31 mouse cellular contexts compared by ENCODE assay signal in genomic region chr16:15294289-15294688, GRCm38 (mm10). TPM values are rescaled to one million over a fixed set of nuclear protein-coding genes. Genes with fewer than 3 reads are reported as not detected.
A peak's percentile ranks its signal among the peaks of the same experiment; 100 is the strongest.
DNase-seq lines count a peak whose midpoint lies in the region; ATAC-seq lines count a peak whose summit lies in the region.
"Had no signal": no experiment of that assay in that cellular context is flagged by ENCODE, and none has a peak within 500 bp of the region (broad histone marks: within the 10 kb centered on the region; RNA-seq: fewer than 3 reads in every experiment).

No protein-coding gene starts in this region.

- peaks cover 18% of the 10 kb centered on the region; the same call in 1 of the 2 replicates for H3K4me1 ChIP-seq in embryonic facial prominence, embryonic 12.5 days
- peaks cover 5% of the 10 kb centered on the region for H3K4me1 ChIP-seq in limb, embryonic 11.5 days (ENCODE audit: control insufficient read depth, insufficient read depth, low read length)

- ATAC-seq in embryonic facial prominence, embryonic 12.5 days (ENCODE audit: insufficient number of reproducible peaks, insufficient read depth, low FRiP score, low TSS enrichment), result no peak
- ATAC-seq in limb, embryonic 11.5 days (ENCODE audit: insufficient number of reproducible peaks, low FRiP score, low TSS enrichment, low read depth), result no peak
- ATAC-seq in megakaryocyte-erythroid progenitor cell, adult 5-6 weeks (replicated peaks; ENCODE audit: low FRiP score, low TSS enrichment, poor library complexity, severe bottlenecking), result no peak
- ATAC-seq: forebrain, postnatal 0 days; inflammation-experienced regulatory T-cells, adult 6 months had no signal

- peak overlapping the region; percentile 81 for H3K27ac ChIP-seq in embryonic facial prominence, embryonic 12.5 days
- H3K27ac ChIP-seq in limb, embryonic 11.5 days (replicated peaks; ENCODE audit: low read depth, low read length), result peak overlapping the region; percentile 70; the same call in 1 of the 2 replicates
- H3K27ac ChIP-seq: heart, adult 2 months; hindbrain, embryonic 14.5 days; kidney, postnatal 0 days; macrophage; stomach, postnatal 0 days had no signal

- no peak overlapping the region for H3K4me3 ChIP-seq in embryonic facial prominence, embryonic 12.5 days
- H3K4me3 ChIP-seq in limb, embryonic 11.5 days (ENCODE audit: low read depth, low read length), result no peak overlapping the region
- H3K4me3 ChIP-seq: heart, adult 2 months had no signal

- WGBS in embryonic facial prominence, embryonic 12.5 days, result 62% methylated on average over 1 of the region's 1 CpGs
- 64% methylated on average over 1 of the region's 1 CpGs for WGBS in limb, embryonic 11.5 days

- H3K9me3 ChIP-seq in embryonic facial prominence, embryonic 12.5 days, result no peaks in the 10 kb centered on the region
- H3K9me3 ChIP-seq in limb, embryonic 11.5 days (ENCODE audit: control insufficient read depth, low read length), result no peaks in the 10 kb centered on the region

- H3K4me2 ChIP-seq in embryonic facial prominence, embryonic 12.5 days (replicated peaks), result no peak overlapping the region
- no peak overlapping the region for H3K4me2 ChIP-seq in limb, embryonic 11.5 days (ENCODE audit: low read depth, severe bottlenecking)
- H3K4me2 ChIP-seq: hindbrain, embryonic 14.5 days; midbrain, embryonic 11.5 days had no signal

- no peaks in the 10 kb centered on the region for H3K27me3 ChIP-seq in embryonic facial prominence, embryonic 12.5 days
- H3K27me3 ChIP-seq in limb, embryonic 11.5 days (ENCODE audit: control insufficient read depth, insufficient read depth, low read length), result no peaks in the 10 kb centered on the region

- H3K9ac ChIP-seq in embryonic facial prominence, embryonic 12.5 days, result no peak overlapping the region
- no peak overlapping the region for H3K9ac ChIP-seq in limb, embryonic 11.5 days (ENCODE audit: low read length)
- H3K9ac ChIP-seq: forebrain, postnatal 0 days; hindbrain, embryonic 14.5 days had no signal

- DNase-seq in heart, adult 11 months, result peak; percentile 60
- no peak for DNase-seq in heart, adult 8-10 months (ENCODE audit: low spot score)
- DNase-seq in limb, embryonic 11.5 days (ENCODE audit: low spot score), result no peak
- DNase-seq in lung, postnatal 25 days (ENCODE audit: low spot score), result no peak
- DNase-seq in yolk sac, embryonic 10.5 days (ENCODE audit: low spot score), result no peak
- DNase-seq in kidney, adult 8-10 months, result no peak
- DNase-seq: cerebellum, adult 8-10 months; gastrocnemius, postnatal 25 days; heart, adult 2 months; liver; thymus, adult 2 months had no signal

- no peaks in the 10 kb centered on the region for H3K36me3 ChIP-seq in embryonic facial prominence, embryonic 12.5 days
- no peaks in the 10 kb centered on the region for H3K36me3 ChIP-seq in limb, embryonic 11.5 days (ENCODE audit: control insufficient read depth, insufficient read depth, low read length)

RNA-seq across cellular contexts. Expression of gene Gm21897, which starts 23.0 kb away (rescaled TPM):
- under 1 TPM in 1 of 4 experiments, not detected in 3; 0.16 TPM for total RNA-seq in heart, adult 8-10 months (2022)
- polyA plus RNA-seq in embryonic facial prominence, embryonic 12.5 days (2016; fragmentation: Nextera tagmentation; extraction: Ambion mirVana), result not detected in 2 replicates
- not detected in 2 replicates for polyA plus RNA-seq in limb, embryonic 11.5 days (2014; fragmentation: Nextera tagmentation; extraction: Ambion mirVana)
- not detected in 2 replicates for total RNA-seq in megakaryocyte-erythroid progenitor cell, adult 5-6 weeks (2014; fragmentation: Nextera tagmentation)
- total RNA-seq in megakaryocyte-erythroid progenitor cell, adult 5-6 weeks (2017), result not detected in 2 replicates
- total RNA-seq: adrenal gland, postnatal 25 days; forebrain, postnatal 0 days; gastrocnemius, postnatal 25 days; heart, adult 2 months; heart, postnatal 36 days; layer of hippocampus, postnatal 25 days; MEL had no signal
- polyA plus RNA-seq: brain, embryonic 14.5 days; forebrain, postnatal 0 days; heart, adult 2 months; heart, embryonic 14.5 days; hindbrain, embryonic 14.5 days; inflammation-experienced regulatory T-cells, adult 6 months; kidney, postnatal 0 days; liver, embryonic 16.5 days; lung, embryonic 16.5 days; midbrain, embryonic 11.5 days; neural tube, embryonic 11.5 days; small intestine, adult 2 months; stomach, postnatal 0 days; thymus, adult 2 months; urinary bladder, adult 2 months had no signal
